Mouse (Mus musculus) forebrain, embryonic 14.5 days (tissue): ENCODE results near the gene Slc26a10. TPM values are rescaled to one million over a fixed set of nuclear protein-coding genes. Genes with fewer than 3 reads are reported as not detected.
A peak's percentile ranks its signal among the peaks of the same experiment; 100 is the strongest.
"Not testable (repeated sequence)": the region's sequence is repeated elsewhere in the genome, so short reads cannot be mapped to it uniquely, and the experiment has no call there.

ENCODE experiments used
- ATAC-seq: fragments of 200-750 bp; cut with Nextera tagmentation; 2 replicates; pipeline ENCODE4 v1.8.0; 2017; ENCODE audit warnings: mild to moderate bottlenecking, moderate library complexity
- DNase-seq: peaks from one replicate; pipeline ENCODE4 v3.0.0-alpha.2; 2015; ENCODE audit warnings: low spot score
- H3K27ac ChIP-seq: fragments of 300-500 bp; sonication (generic); 2 replicates; pipeline ENCODE4 v1.5.1; 2014; ENCODE audit warnings: low read depth, mild to moderate bottlenecking, control low read depth, low read length, moderate library complexity
- H3K27me3 ChIP-seq: fragments of 300-500 bp; sonication (generic); replicated peaks from 2 replicates; pipeline ENCODE4 v1.6.1; 2014; ENCODE audit warnings: low read length, control low read depth, mixed read lengths; ENCODE audit not compliant: control insufficient read depth, insufficient read depth
- H3K36me3 ChIP-seq: fragments of 300-500 bp; sonication (generic); 2 replicates; pipeline ENCODE4 v1.6.1; 2014; ENCODE audit warnings: low read length, control low read depth; ENCODE audit not compliant: control insufficient read depth, insufficient read depth
- H3K4me1 ChIP-seq: fragments of 300-500 bp; sonication (generic); 2 replicates; pipeline ENCODE4 v1.6.1; 2014; ENCODE audit warnings: antibody characterized with exemption, low read length, control low read depth; ENCODE audit not compliant: control insufficient read depth, insufficient read depth
- H3K4me2 ChIP-seq: fragments of 300-500 bp; sonication (generic); 2 replicates; pipeline ENCODE4 v1.6.1; 2014; ENCODE audit warnings: mild to moderate bottlenecking, control low read depth, low read length
- H3K4me3 ChIP-seq: fragments of 300-500 bp; sonication (generic); 2 replicates; pipeline ENCODE4 v1.5.1; 2014; ENCODE audit warnings: low read depth, low read length, control low read depth
- H3K9ac ChIP-seq: fragments of 300-500 bp; sonication (generic); 2 replicates; pipeline ENCODE4 v1.6.1; 2014; ENCODE audit warnings: mild to moderate bottlenecking, low read length, control low read depth, moderate library complexity
- H3K9me3 ChIP-seq: fragments of 300-500 bp; sonication (generic); replicated peaks from 2 replicates; pipeline ENCODE4 v1.6.1; 2016; ENCODE audit warnings: low read length, control low read depth, mixed read lengths; ENCODE audit not compliant: control insufficient read depth
- WGBS: fragments of 180-500 bp; shearing (Covaris S2); extraction: QIAGEN DNeasy Blood & Tissue Kit; methylation state at CpG from one replicate; pipeline ENCODE4 v1.1.7; 2014; 5-methylcytosine and 5-hydroxymethylcytosine counted together
- polyA plus RNA-seq: library from polyadenylated mRNA; unstranded; fragments of >200 nt; fragmentation: Nextera tagmentation; extraction: Ambion mirVana; gene quantifications from 2 replicates; pipeline ENCODE4 v1.2.1, GENCODE M21; 2014

The Slc26a10 gene
- polyA plus RNA-seq, 1 experiment from 2014 or later: 0.69 TPM

GRCm38 (mm10) chr10:127194428-127195327 is 14.2 kb upstream of the Slc26a10 start:
- WGBS: 26% methylated on average over 22 of the region's 22 CpGs
- DNase-seq (peak; percentile 43), ATAC-seq (peak; percentile 51)

GRCm38 (mm10) chr10:127193011-127193410 is 12.6 kb upstream of the Slc26a10 start:
- no peak for ATAC-seq
- WGBS: 87% methylated on average over 9 of the region's 9 CpGs
- Histone ChIP-seq H3K9ac (no peak overlapping the region), H3K27ac (no peak overlapping the region), H3K36me3 (peaks cover 22% of the 10 kb centered on the region), H3K4me3 (no peak overlapping the region), H3K4me1 (peaks cover 26% of the 10 kb centered on the region), H3K9me3 (no peaks in the 10 kb centered on the region), H3K27me3 (no peaks in the 10 kb centered on the region), H3K4me2 (no peak overlapping the region)
- DNase-seq: no peak

More at GRCm38 (mm10) chr10:127194428-127195327, 14.2 kb upstream of the Slc26a10 start:
- Histone ChIP-seq H3K9me3 (no peaks in the 10 kb centered on the region), H3K4me1 (peaks cover 17% of the 10 kb centered on the region), H3K27ac (peak overlapping the region; percentile 88), H3K4me2 (peak overlapping the region; percentile 77), H3K36me3 (peaks cover 39% of the 10 kb centered on the region), H3K27me3 (no peaks in the 10 kb centered on the region), H3K4me3 (peak overlapping the region; percentile 95), H3K9ac (peak overlapping the region; percentile 98)

- WGBS: 81% methylated on average over 1 of the region's 1 CpGs
- H3K9ac ChIP-seq, H3K4me3 ChIP-seq, H3K9me3 ChIP-seq, ATAC-seq, H3K4me2 ChIP-seq, H3K27me3 ChIP-seq, H3K27ac ChIP-seq, DNase-seq: not testable (repeated sequence)
- Histone ChIP-seq H3K36me3 (peaks cover 20% of the 10 kb centered on the region), H3K4me1 (peaks cover 31% of the 10 kb centered on the region)
Measured at GRCm38 (mm10) chr10:127192057-127192328, 11.5 kb upstream of the Slc26a10 start.

GRCm38 (mm10) chr10:127191191-127192056 is 11.0 kb upstream of the Slc26a10 start:
- no peak overlapping the region for H3K9ac ChIP-seq
- H3K36me3 ChIP-seq: peaks cover 20% of the 10 kb centered on the region
- 78% methylated on average over 19 of the region's 19 CpGs for WGBS
- no peak overlapping the region for H3K4me3 ChIP-seq
- H3K9me3 ChIP-seq: no peaks in the 10 kb centered on the region
- no peak overlapping the region for H3K27ac ChIP-seq
- H3K27me3 ChIP-seq: no peaks in the 10 kb centered on the region
- DNase-seq (no peak), ATAC-seq (no peak)
- H3K4me2 ChIP-seq: no peak overlapping the region
- H3K4me1 ChIP-seq: peaks cover 28% of the 10 kb centered on the region

- 34% methylated on average over 14 of the region's 14 CpGs for WGBS
- Histone ChIP-seq H3K4me2 (peak overlapping the region; percentile 97; the same call in 1 of the 2 replicates), H3K9ac (no peak overlapping the region), H3K4me1 (peaks cover 25% of the 10 kb centered on the region), H3K4me3 (no peak overlapping the region), H3K27me3 (no peaks in the 10 kb centered on the region), H3K36me3 (peaks cover 20% of the 10 kb centered on the region), H3K9me3 (no peaks in the 10 kb centered on the region), H3K27ac (no peak overlapping the region)
- no peak for DNase-seq
- ATAC-seq: no peak
Measured at GRCm38 (mm10) chr10:127190398-127191190, 10.1 kb upstream of the Slc26a10 start.

GRCm38 (mm10) chr10:127189651-127190381 is 9.4 kb upstream of the Slc26a10 start, which contains the start of gene Arhgef25:
Arhgef25 (minus strand) TSS chr10:127190083.
- Histone ChIP-seq H3K27ac (peak within 1 kb of the TSS; percentile 86), H3K36me3 (peaks cover 20% of the 10 kb centered on the region), H3K27me3 (no peaks in the 10 kb centered on the region), H3K4me1 (peaks cover 23% of the 10 kb centered on the region), H3K4me2 (peak within 1 kb of the TSS; percentile 97), H3K4me3 (peak within 1 kb of the TSS; percentile 65), H3K9ac (peak within 1 kb of the TSS; percentile 91), H3K9me3 (no peaks in the 10 kb centered on the region)
- no peak for ATAC-seq
- DNase-seq: no peak
- 1% methylated on average over 33 of the region's 35 CpGs for WGBS

GRCm38 (mm10) chr10:127189116-127189650 is 8.7 kb upstream of the Slc26a10 start:
- peak overlapping the region; percentile 86 for H3K27ac ChIP-seq
- under 1% methylated on average over 26 of the region's 26 CpGs for WGBS
- DNase-seq (peak; percentile 50), ATAC-seq (peak; percentile 3)
- no peaks in the 10 kb centered on the region for H3K27me3 ChIP-seq
- H3K9me3 ChIP-seq: no peaks in the 10 kb centered on the region
- peaks cover 20% of the 10 kb centered on the region for H3K36me3 ChIP-seq
- H3K4me2 ChIP-seq: peak overlapping the region; percentile 97
- peaks cover 19% of the 10 kb centered on the region for H3K4me1 ChIP-seq
- H3K9ac ChIP-seq: peak overlapping the region; percentile 91
- peak overlapping the region; percentile 65 for H3K4me3 ChIP-seq
